Mouse (Mus musculus) T-cell, adult 2 months (primary cell): ENCODE measurements at regions not wholly inside any gene's neighbourhood (a gene's known extent, or its start where the extent isn't known, plus 50 kb on each side); places are given as distances from the start of the nearest gene placed in this dataset.

Experiments
- DNase-seq: peaks from one replicate; pipeline ENCODE4 v3.0.0; 2022; ENCODE audit warnings: low spot score

GRCm38 (mm10) chr6:99822471-99822870 lies 96.3 kb upstream of the Prok2 start:
- DNase-seq: no peak

DNA sequence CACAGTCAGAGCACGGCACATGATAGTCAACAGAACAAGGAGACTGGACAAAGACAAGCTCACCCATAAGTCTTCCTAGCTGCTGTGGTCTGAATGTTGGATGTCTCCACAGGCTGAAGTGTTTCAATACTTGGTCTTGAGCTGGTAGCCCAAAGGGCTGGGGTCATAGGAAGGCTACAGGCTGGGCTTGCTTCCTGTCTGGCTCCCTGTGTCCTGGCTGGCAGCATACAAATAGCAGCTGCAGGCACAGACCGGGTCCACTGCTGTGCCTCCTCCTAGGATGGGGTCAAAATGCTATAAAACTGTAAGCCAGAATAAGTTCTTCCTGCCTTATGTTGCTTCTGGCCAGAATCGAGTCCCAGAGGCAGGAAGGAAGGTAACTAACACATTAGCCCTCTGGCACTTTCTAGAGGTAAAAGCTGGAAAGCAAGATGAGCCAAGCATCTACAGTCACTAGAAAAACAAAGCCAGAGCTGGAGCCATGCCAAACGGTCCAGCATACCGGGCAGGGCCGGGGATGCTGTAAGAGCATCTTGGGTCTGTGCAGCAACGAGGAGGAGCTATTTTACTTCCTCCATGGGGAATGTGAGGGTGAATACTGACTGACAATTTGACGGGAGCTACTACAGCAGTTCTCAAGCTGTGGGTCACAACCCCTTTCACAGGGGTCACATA lies 93.2 kb upstream of the Prok2 start:
- no peak for DNase-seq

- no peak for DNase-seq
Measured at GRCm38 (mm10) chr6:99818486-99818885, 92.3 kb upstream of the Prok2 start.

GRCm38 (mm10) chr6:99817245-99817644 lies 91.1 kb upstream of the Prok2 start:
- no peak for DNase-seq

GRCm38 (mm10) chr6:99813102-99813501 lies 86.9 kb upstream of the Prok2 start:
- no peak for DNase-seq

GRCm38 (mm10) chr6:99811842-99812241 lies 85.7 kb upstream of the Prok2 start:
- no peak for DNase-seq

- DNase-seq: no peak
Measured at GRCm38 (mm10) chr6:99810974-99811798, 85.0 kb upstream of the Prok2 start.

- no peak for DNase-seq
Measured at GRCm38 (mm10) chr6:99804905-99805245, 78.7 kb upstream of the Prok2 start.

DNA sequence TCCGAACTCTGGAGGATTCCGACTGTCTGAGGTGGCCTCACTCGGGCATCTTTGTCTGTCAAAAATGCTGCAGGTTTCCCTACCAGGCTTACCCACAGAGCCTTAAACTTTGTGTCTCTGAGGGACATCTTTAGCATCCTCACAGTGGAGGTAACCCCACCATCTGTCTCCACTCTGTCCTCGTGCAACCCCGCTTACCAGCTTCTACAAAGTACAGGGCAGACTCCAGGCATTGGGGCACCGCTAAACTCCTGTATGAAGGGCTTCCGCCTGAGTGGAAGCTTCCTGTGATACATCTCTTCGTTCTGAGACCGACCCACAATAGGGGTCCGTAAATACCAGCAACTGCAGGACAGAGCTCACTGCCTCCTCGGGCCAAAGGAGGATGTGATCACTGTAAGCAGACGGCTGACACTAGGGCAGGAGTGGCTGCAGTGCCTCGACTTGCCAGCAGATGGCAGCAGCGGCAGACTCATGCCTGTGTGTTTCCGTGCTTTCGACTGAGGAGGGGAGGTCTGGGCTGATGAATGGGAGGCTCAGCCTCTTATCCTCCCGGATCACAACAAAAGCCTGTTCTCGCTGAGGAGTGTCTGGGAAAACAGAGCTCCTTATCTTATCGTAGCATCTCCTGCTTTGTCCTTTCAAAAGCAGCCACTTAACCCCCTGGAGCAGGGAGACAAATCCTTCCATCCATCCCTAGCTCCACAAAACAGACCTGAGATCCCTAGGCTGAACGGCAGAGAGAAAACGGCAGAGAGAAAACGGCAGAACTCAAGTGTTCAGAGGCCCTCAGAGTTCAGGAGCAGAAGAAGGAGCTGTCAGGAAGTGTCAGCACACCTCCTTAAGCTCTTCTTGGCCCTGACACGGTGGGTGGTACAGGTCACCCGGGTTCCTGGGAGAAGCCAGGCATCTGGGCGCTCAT lies 78.1 kb upstream of the Prok2 start:
- peak; percentile 66 for DNase-seq

- DNase-seq: no peak
Measured at GRCm38 (mm10) chr6:99800919-99801318, 74.7 kb upstream of the Prok2 start.

DNA sequence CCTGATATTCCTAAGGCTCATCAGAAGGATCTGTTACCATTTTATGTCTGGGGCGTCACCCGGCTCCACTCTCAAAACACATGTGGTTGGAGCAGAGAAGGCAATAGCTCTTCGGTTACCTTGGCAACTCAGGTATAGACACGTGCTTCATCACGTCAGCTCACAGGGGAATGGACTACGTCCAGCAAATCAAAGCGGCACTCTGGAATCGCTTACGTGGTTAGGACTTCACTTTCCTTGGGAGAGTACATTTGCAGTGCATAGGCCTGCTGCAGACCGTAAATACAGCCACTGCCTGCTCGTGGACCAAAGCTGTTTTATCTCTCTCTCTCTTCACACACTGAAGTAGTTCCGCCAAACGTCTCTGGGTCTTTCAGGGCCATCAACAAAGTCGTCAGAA lies 74.1 kb upstream of the Prok2 start:
- DNase-seq: no peak

GRCm38 (mm10) chr6:99796390-99796789 lies 70.2 kb upstream of the Prok2 start:
- DNase-seq: no peak

- no peak for DNase-seq
Measured at GRCm38 (mm10) chr6:99793546-99793945, 67.4 kb upstream of the Prok2 start.

- no peak for DNase-seq
Measured at GRCm38 (mm10) chr6:99792353-99792752, 66.2 kb upstream of the Prok2 start.

DNA sequence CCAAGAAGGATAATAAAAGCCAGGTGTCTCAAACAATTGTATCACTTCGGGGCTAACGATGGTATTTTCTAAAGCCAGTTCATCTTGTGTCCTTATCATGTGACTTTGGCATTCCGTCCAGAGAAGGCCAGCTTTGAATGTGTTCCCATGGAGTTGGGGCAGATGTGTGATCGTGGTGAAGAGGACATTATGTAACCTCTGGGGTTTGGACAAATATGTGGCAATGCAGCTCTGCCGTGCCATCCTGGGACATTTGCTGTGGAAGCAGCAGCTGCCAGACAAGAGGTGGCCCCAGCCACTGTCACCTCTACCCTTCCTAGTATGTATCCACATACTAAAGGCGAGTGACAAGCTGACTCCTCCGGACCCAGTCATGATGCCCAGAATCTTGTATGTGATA lies 60.8 kb upstream of the Prok2 start:
- no peak for DNase-seq

- peak; percentile 16 for DNase-seq
Measured at GRCm38 (mm10) chr6:99785212-99785611, 59.0 kb upstream of the Prok2 start.

- no peak for DNase-seq
Measured at GRCm38 (mm10) chr6:99784804-99785203, 58.6 kb upstream of the Prok2 start.

DNA sequence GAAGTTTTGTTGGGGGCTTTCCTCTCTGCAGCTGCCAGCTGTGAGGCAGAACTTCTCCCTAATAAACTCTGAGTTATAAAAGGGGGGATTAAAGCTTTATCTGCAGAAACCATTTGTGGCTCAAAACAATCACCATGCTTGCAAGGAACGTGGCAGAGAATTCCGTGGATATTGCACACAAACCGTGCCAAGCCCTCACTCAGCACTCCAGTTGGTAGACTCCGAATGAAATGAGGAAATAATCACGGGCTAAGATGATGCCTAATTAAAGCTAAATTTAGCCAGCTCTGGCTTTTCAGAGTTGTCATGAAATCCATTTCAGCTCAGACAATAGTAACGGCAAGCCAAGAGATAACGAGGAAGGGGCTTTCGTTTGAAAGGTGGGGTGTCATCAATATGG lies 58.1 kb upstream of the Prok2 start:
- no peak for DNase-seq

- peak; percentile 24 for DNase-seq
Measured at GRCm38 (mm10) chr6:99782996-99783395, 56.8 kb upstream of the Prok2 start.
